Mouse (Mus musculus) heart, postnatal 0 days (tissue): Measurements from ENCODE around the gene Nln. TPM values are rescaled to one million over a fixed set of nuclear protein-coding genes. Genes with fewer than 3 reads are reported as not detected.

Experiments
- ATAC-seq: fragments of 200-750 bp; cut with Nextera tagmentation; 2 replicates; pipeline ENCODE4 v1.8.0; 2017; ENCODE audit warnings: low read depth, moderate number of reproducible peaks, moderate library complexity; ENCODE audit not compliant: insufficient read depth
- DNase-seq: peaks from one replicate; pipeline ENCODE4 v3.0.0-alpha.2; 2016; ENCODE audit warnings: low spot score
- H3K27ac ChIP-seq: fragments of 300-500 bp; sonication (generic); 2 replicates; pipeline ENCODE4 v1.5.1; 2014; ENCODE audit warnings: low read depth, mild to moderate bottlenecking
- H3K27me3 ChIP-seq: fragments of 300-500 bp; sonication (generic); 2 replicates; pipeline ENCODE4 v1.6.1; 2014; ENCODE audit warnings: low read length, mixed read lengths; ENCODE audit not compliant: control insufficient read depth, insufficient read depth
- H3K36me3 ChIP-seq: fragments of 300-500 bp; sonication (generic); replicated peaks from 2 replicates; pipeline ENCODE4 v1.6.1; 2014; ENCODE audit warnings: low read length, mixed read lengths; ENCODE audit not compliant: control insufficient read depth, insufficient read depth
- H3K4me1 ChIP-seq: fragments of 300-500 bp; sonication (generic); 2 replicates; pipeline ENCODE4 v1.6.1; 2014; ENCODE audit warnings: antibody characterized with exemption; ENCODE audit not compliant: control insufficient read depth, insufficient read depth
- H3K4me2 ChIP-seq: fragments of 300-500 bp; sonication (generic); 2 replicates; pipeline ENCODE4 v1.6.1; 2014; ENCODE audit warnings: low read depth, mild to moderate bottlenecking, low read length, moderate library complexity
- H3K4me3 ChIP-seq: fragments of 300-500 bp; sonication (generic); 2 replicates; pipeline ENCODE4 v1.5.1; 2014; ENCODE audit warnings: low read depth, low read length
- H3K9ac ChIP-seq: fragments of 300-500 bp; sonication (generic); replicated peaks from 2 replicates; pipeline ENCODE4 v1.6.1; 2014; ENCODE audit warnings: low read depth, low read length, mixed read lengths
- H3K9me3 ChIP-seq: fragments of 300-500 bp; sonication (generic); replicated peaks from 2 replicates; pipeline ENCODE4 v1.6.1; 2016; ENCODE audit warnings: low read length; ENCODE audit not compliant: control insufficient read depth
- CTCF ChIP-seq: IDR thresholded peaks from 2 replicates; pipeline ENCODE4 v1.5.1; 2016; ENCODE audit warnings: antibody characterized with exemption, control low read depth, low read depth
- EP300 ChIP-seq: IDR thresholded peaks from 2 replicates; pipeline ENCODE4 v1.6.1; 2016; ENCODE audit warnings: antibody characterized with exemption, low read depth
- WGBS: fragments of 180-500 bp; shearing (Covaris S2); extraction: QIAGEN DNeasy Blood & Tissue Kit; methylation state at CpG from one replicate; pipeline ENCODE4 v1.1.7; 2014; 5-methylcytosine and 5-hydroxymethylcytosine counted together
- polyA plus RNA-seq: library from polyadenylated mRNA; unstranded; fragments of >200 nt; fragmentation: Nextera tagmentation; extraction: Ambion mirVana; gene quantifications from 2 replicates; pipeline ENCODE4 v1.2.1, GENCODE M21; 2015
- total RNA-seq: library from RNA; depleted of rRNA; stranded (reverse); fragments of >200 nt; gene quantifications from 2 replicates; pipeline ENCODE4 v1.2.3, GENCODE M21; 2014; ENCODE audit warnings: low replicate concordance

Gene Nln
- total and polyA plus RNA-seq, 2 experiments from 2014 or later: 16.2 to 42.2 TPM

GRCm38 (mm10) chr13:104036494-104037290 lies 72.7 kb downstream of the Nln start:
- Histone ChIP-seq H3K4me2 (no peak overlapping the region), H3K4me3 (no peak overlapping the region), H3K27ac (peak overlapping the region; percentile 5), H3K9me3 (no peaks in the 10 kb centered on the region), H3K4me1 (peaks cover 48% of the 10 kb centered on the region), H3K36me3 (no peaks in the 10 kb centered on the region), H3K27me3 (no peaks in the 10 kb centered on the region), H3K9ac (no peak overlapping the region)
- 58% methylated on average over 23 of the region's 23 CpGs for WGBS
- no peak for TF ChIP-seq EP300
- TF ChIP-seq CTCF: no peak
- ATAC-seq (peak; percentile 68), DNase-seq (peak; percentile 78)

- H3K27me3 ChIP-seq: no peaks in the 10 kb centered on the region
- no peaks in the 10 kb centered on the region for H3K9me3 ChIP-seq
- no peak overlapping the region for H3K27ac ChIP-seq
- TF ChIP-seq CTCF (no peak), EP300 (no peak)
- H3K9ac ChIP-seq: no peak overlapping the region
- no peak for DNase-seq
- no peaks in the 10 kb centered on the region for H3K36me3 ChIP-seq
- no peak overlapping the region for H3K4me3 ChIP-seq
- 71% methylated on average over 2 of the region's 2 CpGs for WGBS
- H3K4me1 ChIP-seq: peaks cover 51% of the 10 kb centered on the region
- ATAC-seq: no peak
- H3K4me2 ChIP-seq: no peak overlapping the region
These were observed 73.8 kb downstream of the Nln start for GRCm38 (mm10) chr13:104035651-104036050.

DNA sequence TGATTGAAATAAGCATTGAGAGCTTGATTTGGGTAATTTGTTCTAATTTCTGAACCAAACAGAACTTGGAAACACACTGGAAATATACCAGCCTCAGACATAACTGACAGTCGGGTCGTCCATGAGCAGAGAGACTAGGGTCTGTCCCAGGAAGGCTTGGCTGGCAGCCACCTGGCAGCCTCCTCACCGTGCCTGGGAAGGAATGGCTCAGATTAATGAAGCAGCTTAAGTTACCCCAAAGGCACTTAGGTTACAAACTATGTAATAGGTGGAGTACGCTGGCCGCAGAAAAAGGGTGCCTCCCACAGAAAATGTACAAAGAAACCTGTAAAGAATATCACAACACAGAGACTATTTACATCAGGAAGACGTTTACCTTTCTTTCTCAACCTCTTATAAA lies 74.6 kb downstream of the Nln start:
- ATAC-seq (no peak), DNase-seq (no peak)
- Histone ChIP-seq H3K4me2 (no peak overlapping the region), H3K27me3 (no peaks in the 10 kb centered on the region), H3K36me3 (no peaks in the 10 kb centered on the region), H3K4me1 (peaks cover 51% of the 10 kb centered on the region), H3K9ac (no peak overlapping the region), H3K9me3 (no peaks in the 10 kb centered on the region), H3K4me3 (no peak overlapping the region), H3K27ac (peak overlapping the region; percentile 25; the same call in 1 of the 2 replicates)
- WGBS: 24% methylated on average over 6 of the region's 6 CpGs
- TF ChIP-seq EP300: no peak
- TF ChIP-seq CTCF: no peak

GRCm38 (mm10) chr13:104032620-104033133 lies 76.7 kb downstream of the Nln start:
- ATAC-seq (peak; percentile 70), DNase-seq (peak; percentile 53)
- H3K36me3 ChIP-seq: no peaks in the 10 kb centered on the region

GRCm38 (mm10) chr13:104031821-104032331 lies 77.5 kb downstream of the Nln start:
- Histone ChIP-seq H3K36me3 (no peaks in the 10 kb centered on the region), H3K4me2 (no peak overlapping the region), H3K4me1 (peaks cover 47% of the 10 kb centered on the region), H3K4me3 (no peak overlapping the region), H3K27me3 (no peaks in the 10 kb centered on the region), H3K9me3 (no peaks in the 10 kb centered on the region), H3K27ac (peak overlapping the region; percentile 82), H3K9ac (no peak overlapping the region; the same call in 1 of the 2 replicates)
- WGBS: 38% methylated on average over 12 of the region's 12 CpGs
- ATAC-seq (peak; percentile 62), DNase-seq (no peak)
- TF ChIP-seq CTCF: no peak
- TF ChIP-seq EP300: no peak

More at GRCm38 (mm10) chr13:104032620-104033133, 76.7 kb downstream of the Nln start:
- Histone ChIP-seq H3K4me3 (no peak overlapping the region), H3K27ac (peak overlapping the region; percentile 82), H3K4me1 (peaks cover 51% of the 10 kb centered on the region), H3K4me2 (no peak overlapping the region), H3K27me3 (no peaks in the 10 kb centered on the region), H3K9me3 (no peaks in the 10 kb centered on the region), H3K9ac (no peak overlapping the region; the same call in 1 of the 2 replicates)
- 9% methylated on average over 3 of the region's 3 CpGs for WGBS
- no peak for TF ChIP-seq CTCF
- no peak for TF ChIP-seq EP300
